Mouse (Mus musculus): ENCODE data around the gene Nr2f2.
A peak's percentile ranks its signal among the peaks of the same experiment; 100 is the strongest.

Nr2f2 gene

DNA sequence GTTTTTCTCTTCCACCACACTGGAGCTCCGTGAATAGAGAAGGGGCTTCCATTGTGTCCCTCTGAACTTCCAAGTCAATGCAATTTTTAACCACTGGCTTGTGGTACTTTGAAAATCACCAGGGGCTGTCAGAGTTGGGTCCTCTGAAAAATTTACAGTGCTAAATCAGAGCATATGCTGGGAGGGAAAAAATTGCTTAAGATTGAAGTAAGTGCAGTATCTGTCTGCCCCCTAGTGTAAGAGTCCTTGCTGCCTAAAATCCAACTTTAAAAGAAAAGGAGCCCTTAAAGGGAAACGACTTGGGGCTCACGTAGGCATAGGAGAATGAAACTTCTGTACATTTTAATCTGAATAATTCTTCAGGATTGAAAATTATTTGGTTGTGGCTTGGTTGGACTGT, 1.7 kb downstream of the Nr2f2 start:
- DNase-seq: no peak

DNA sequence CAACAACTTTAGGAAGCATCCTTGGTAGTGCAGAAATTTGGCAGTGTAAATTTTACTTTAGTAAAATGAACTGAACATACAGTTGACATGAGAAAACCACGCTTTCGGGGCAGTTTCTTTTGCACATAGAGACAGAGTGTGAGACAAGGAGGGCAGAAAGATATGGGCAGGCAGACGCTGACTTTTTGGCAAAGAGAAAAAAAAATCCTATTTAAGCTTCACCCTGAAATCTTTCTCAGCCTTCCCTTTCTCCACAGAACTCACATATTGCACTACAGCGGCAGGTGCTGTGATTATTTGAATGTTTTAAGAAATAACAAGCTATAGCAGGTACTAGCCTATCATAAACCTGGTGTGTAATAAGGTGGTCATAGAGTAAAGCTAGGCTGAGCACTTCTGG, 3.2 kb downstream of the Nr2f2 start:
- no peak for DNase-seq

DNA sequence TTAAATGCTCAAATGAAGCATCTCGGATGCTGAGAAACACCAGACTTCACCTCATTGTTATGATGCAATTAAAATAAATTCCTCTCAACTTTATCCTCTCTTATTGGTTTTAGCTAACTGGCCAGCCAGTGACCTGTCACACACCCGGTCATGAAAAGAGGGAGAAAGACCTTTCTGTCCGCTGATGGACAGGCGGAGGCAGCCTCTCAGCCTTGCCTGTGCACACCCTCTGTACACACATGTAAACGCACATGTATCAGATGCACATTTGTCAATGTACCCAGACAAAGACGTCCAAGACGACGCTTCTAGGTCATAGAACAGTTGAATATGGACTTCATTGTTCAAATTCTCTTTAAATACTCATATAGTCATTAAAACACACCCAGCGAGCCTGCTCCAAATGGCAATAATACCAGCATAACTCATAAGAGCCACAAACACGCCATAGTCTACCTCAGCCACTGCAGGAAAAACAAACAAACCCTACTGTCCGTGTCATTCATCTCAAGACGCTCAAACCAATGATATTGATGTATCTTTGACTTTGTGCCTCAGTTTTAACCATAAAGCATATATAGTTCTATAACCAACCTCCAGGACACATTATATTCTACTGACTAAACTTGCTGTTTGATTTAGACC, 3.9 kb downstream of the Nr2f2 start:
- no peak for DNase-seq

DNA sequence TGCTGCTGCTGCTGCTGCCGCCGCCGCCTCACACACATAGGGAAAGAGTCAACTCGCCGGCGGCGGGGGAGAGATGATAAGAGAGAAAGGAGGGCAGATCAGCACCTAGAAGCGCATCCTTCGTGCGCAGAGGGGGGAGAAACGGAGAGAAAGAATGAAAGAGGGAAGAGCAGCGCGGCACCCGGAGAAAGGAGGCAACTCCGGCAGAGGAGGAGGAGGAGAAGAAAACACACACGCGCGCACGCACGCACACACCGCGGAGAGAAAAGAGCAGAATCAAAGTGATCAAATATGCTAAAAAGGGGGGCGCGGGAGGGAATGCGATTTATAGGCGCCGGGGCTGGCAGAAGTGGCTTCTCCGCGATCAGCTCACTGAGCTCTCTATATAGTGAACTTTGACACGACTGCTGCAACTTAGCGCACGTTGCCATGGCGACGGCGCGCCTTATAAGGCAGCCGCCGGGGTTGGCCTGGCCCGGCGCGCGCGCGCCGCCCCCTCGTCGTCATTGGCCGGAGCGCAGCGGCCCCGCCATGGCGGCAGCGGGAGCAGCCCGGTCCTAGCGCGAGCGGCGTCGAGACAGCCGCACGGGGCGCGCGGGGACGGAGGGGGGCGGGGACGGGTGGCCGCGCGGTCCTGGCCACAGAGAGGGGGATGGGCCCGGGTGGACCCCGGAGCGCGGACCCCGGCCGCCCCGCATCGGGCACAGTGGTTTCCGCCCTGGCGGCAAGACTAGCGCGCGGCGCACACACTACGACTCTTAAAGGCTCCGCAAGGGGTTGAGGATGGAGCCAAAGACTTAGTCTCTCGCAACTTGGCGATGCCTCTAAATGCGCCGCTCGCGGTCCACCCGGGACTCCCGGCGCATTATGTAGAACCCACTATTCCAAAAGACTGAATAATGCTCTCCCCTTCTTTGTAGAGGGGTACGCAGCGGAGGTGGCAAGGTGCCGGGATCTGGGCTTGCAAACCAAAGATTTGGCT, 4.9 kb downstream of the Nr2f2 start:
- DNase-seq: peak; percentile 70

DNA sequence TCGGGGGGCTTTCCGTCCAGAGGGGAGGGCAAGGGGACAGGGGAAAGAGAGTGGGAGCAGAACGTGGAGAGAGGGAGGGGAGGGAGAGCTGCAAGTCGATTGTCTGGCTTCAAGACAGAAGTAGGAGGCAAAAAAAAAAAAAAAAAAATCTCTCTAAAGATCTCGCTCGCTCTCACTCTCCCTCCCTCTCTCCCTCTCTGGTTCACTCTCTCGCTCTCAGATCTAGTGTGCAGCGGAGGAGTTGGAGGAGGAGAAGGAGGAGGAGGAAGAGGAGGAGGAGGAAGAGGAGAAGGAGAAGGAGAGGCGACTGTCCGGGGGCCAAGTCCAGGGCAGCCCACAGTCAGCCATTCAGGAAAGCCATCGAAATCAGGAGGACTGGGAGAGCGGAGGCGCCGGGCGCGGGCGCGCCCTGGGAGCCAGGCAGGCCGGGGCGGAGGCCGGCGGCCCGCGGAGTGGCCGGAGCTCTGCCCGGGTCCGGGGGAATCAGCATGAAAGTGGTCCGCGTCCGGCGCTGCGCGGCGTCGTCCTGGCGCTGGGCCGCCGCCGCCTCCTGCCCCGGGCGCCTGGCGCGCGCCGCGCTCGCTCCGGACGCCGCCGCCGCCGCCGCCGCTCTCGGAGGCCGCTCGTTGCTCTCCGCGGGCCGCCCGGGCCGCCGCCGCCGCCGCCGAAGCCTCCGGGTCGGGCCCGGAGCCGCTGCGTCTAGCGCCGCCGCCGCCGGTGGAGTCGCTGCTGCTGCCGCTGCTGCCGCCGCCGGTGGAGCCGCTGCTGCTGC, 5.7 kb downstream of the Nr2f2 start:
- no peak for DNase-seq

DNA sequence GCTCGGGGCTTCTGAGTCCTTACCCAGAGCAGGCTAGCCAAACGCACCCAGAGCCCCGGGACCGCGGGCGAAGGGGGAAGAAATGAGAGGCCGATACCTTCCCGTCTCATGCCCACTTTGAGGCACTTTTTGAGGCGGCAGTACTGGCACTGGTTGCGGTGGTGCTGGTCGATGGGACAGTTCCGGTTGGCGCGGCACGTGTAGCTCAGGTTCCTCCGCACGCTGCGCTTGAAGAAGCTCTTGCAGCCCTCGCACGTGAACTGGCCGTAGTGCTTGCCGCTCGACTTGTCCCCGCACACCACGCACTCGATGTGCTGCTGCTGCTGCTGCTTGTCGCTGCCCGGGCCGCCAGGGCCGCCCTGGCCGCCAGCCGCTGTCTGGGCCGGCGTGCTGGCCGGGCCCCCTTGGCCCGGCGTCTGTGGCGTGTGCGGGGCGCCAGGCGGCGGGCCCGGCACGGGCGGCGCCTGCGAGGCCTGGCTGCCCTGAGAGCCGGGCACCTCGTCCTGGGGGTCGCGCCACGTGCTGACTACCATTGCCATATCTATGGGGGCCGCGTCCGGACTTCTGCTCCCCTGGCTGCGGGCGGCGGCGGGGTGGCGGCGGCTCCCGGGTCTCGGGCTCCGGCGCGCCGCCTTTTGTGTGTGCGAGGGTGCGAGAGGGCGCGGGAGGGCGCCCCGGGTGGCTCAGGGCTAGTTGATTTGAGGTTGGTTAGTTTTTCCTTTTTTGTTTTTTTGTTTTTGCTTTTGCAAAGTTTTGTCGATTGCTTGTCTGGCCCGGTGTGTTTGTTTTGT, 6.5 kb downstream of the Nr2f2 start:
- peak; percentile 14 for DNase-seq

DNA sequence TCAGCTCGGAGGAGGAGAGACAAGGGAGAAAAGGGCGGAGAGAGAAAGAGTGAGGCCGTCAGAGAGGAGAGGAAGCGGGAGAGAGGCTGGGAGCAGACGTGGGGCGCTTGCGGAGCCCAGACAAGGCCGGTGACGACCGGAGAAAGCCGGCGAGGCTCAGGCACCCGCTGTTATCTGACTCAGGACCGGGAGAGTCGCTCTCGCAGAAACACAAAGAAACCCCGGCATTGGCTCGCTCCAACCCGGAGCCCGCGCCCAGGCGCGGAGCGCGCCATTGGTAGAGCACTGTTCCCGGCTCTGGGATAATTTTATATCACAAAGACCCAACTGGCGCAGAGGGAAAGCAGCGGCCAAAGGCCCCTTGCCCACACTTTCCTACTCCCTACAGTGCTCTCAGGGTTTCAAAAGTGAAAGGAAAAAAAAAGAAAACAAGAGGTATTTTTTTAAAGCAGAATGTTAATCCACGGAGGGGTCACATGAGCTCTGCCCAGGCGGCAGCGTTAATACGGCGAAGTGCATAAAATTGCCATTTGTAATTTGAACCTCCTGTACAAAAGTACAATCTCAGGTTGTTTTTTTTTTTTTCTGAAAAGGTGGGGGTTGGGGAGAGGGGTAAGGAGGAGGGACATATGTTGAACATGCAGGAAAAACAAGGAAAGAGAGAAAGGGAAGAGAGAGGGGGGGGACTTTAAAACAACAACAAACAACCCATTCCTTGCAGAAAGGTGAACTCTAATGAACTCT, 7.5 kb downstream of the Nr2f2 start:
- peak; percentile 16 for DNase-seq

DNA sequence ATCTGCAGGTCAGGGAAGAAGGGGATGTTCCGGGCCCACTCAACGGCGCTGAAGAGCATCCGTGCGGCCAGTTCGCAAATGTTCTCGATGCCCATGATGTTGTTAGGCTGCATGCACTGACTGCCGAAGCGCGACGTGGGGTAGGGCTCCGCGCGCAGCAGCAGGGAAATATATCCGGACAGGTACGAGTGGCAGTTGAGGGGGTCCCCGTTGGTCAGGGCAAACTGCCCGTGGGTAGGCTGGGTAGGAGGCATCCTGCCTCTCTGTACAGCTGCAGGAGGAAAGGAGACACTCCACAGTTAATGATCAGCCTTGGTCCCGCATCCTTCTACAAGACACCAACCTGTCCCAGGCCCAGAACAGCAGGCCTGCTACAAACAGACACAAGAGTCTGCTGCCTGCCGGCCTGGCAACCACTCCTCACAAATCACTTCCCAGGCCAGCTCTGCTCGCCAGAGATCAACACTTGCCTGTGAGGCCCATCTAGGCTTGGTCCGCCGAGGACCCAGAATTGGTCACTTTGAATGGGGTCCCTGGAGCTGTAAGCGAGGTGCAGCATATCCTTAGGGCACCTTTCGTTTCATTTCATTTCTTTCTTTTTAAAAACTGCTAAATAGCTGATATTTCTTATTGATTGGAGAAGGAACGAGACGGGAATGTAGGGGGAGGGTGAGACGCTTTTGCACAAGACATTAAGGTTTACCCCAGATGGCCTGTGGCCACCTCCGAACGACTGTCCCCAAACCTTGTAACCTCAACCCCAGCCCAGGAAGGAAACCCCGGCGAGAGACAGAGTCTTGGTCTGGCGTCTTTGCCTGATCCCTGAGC, 8.3 kb downstream of the Nr2f2 start:
- DNase-seq: no peak

DNA sequence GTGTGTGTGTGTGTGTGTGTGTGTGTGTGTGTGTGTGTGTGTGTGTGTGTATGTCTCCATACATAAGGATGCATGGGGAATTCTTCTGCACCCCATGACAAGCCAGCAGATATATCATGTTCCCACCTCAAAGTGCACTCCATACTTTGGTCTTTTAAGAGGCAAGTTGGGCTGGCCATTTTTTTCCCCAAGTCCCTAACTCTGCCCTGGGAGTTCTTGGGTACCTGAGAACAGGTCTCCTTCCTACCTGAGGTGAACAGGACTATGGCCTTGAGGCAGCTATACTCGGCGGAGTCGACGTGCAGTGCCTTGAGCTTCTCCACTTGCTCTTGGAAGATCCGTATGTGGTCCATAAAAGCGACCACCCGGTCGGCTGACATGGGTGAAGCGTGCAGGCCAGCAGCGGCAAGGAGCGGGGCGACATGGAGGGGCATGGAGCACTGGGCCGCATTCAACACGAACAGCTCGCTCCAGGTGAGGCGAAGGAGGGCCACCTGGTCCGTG, 9.0 kb downstream of the Nr2f2 start:
- no peak for DNase-seq

DNA sequence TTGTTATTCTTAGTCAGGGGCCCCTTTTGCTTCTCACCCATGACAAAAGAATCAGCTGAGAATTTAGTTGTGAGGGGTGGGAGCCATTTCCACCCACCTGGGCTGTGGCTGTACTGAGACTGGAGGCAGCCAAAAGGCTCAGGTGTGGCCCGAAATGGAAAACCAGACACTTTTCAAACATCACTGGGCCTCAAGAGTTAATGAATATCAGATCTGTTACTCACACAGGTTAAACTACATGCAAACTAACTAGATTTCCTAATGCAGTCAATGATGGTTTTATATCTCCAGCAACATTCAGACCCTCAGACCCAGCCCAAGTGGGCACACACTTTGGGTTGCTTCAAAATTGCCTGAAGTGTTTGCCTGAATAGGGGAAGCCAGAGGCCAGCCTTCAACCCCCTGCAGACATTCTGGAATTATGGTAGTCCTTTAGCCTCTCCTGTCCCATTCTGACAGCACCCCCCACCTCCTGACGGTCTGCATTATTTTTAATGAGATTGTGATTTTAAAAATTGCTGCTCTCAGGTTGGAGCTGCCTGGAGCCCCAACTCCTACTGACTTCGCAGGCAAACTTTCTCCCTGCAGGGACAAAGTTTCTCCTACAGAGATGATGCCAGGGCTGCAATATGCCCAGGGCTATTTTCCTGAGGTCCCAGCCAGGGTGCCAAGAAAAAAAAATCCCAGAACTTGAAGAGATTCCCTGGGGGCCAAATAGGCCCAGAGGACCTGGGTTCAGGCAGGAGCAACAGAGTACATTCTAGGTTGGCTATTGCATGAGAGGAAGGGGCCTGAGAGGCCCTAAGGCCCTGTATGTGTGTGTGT, 9.6 kb downstream of the Nr2f2 start:
- no peak for DNase-seq

DNA sequence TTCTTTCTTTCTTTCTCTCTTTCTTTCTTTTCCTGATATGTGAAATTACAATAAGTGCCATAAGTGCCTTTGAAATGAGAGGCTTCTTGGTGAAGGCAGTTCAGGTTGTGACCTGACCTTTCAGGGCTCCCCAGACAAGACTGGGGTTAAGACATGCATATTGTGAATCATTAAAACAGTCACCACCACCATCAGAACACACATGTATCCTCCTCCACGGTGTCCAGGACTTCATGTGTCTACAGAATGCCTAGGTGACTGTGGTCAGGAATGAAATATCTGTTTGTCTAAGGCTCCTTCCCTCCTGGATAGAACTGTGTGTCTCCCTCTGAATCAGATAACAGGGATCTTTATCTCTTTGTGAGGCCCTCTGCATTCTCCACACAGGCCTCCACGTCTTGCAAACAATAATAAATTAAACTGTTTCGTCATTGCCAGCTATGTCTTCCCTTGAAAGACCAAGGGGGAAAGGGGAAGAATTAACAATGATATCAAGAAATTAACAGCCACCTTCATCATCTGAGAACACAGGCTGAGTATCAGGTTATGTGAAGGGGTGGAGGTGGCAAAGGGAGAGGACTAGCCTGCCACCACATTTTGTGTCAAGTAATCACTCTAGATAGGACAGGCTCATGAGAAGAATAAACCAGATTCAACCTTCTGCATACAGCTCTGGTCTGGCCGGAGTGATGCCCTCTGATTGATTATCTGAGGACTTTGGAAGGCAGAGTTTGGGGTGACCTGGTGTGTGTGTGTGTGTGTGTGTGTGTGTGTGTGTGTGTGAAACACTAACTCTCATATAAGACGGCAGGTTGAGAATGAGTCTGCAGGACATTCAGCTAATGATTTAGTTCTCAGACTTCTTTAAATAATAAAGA, 10.6 kb downstream of the Nr2f2 start:
- DNase-seq: no peak

DNA sequence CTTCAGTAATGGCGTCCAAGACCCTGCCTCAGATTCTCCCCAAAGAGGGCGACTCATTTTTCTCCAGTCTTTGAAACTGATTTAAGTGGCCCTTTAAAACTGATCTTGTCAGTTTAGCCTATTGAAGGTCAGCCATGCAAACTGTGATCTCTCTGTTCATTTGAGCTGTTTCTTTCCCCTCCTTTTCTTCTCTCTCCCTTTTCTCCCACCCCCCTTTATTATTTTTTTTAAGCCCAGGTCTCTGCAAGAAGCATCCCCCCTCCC, 11.2 kb downstream of the Nr2f2 start:
- DNase-seq: no peak

DNA sequence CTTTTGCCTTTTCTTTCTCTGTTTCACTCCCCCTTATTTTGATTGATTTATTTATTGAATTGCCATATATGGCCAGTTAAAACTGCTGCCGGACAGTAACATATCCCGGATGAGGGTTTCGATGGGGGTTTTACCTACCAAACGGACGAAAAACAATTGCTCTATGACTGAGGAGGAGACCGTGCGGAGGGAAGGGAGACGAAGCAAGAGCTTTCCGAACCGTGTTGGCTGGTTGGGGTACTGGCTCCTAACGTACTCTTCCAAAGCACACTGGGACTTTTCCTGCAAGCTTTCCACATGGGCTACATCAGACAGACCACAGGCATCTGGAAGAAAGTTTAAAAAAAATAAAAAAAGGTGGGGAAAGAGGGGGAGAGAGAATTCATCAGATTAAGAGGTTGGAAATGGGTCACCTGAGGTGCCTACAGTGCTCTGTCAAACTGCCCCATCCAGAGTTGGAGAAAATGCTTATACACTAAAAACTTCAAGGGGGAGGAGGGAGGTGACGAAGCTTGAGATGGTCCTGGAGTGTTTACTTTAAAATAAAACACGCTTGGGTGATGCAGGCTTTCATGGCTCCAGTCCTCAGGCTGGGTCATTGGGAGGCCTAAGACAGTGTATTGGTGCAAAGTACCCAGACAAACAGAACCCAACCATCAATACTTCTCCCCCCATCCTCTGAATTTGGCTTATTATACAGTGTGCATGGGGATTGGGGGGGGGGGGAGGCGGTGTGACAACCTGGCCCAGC, 11.8 kb downstream of the Nr2f2 start:
- no peak for DNase-seq

DNA sequence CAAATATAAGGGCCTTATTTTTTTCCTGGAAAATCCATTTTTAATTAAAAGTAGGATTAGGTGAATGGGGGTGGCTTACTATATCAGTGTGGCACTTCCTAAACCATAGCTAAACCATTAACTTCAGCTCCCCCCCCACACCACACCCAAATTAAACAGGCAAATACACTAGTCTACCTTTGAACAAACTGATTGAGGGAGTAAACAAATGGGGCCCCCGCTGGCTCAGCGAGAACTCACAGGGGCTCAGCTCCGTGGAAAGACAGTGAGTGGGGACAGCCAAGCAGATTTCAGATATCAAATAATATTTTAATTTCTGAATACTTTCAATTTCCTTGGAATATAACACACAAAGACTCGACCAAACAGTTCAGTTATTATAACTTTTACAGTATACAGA, 13.4 kb downstream of the Nr2f2 start:
- no peak for DNase-seq

DNA sequence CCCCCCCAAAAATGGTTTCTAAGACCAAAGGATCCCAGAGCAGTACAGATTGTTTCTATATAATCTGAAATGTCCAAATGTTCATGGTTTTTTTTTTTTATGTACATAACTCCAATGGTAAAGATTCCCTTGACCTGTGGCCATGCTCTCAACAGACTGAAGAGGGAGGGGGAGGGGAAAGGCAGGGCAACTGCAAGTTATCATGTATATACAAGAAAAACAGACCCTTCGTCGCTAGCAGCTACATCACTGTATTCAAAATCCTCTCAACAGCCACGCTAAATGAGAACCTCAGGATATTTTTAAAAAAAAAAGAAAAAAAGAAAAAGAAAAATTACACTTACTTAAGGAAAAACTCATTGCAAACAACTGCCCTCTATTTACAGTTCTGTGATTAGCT, 13.9 kb downstream of the Nr2f2 start:
- no peak for DNase-seq

DNA sequence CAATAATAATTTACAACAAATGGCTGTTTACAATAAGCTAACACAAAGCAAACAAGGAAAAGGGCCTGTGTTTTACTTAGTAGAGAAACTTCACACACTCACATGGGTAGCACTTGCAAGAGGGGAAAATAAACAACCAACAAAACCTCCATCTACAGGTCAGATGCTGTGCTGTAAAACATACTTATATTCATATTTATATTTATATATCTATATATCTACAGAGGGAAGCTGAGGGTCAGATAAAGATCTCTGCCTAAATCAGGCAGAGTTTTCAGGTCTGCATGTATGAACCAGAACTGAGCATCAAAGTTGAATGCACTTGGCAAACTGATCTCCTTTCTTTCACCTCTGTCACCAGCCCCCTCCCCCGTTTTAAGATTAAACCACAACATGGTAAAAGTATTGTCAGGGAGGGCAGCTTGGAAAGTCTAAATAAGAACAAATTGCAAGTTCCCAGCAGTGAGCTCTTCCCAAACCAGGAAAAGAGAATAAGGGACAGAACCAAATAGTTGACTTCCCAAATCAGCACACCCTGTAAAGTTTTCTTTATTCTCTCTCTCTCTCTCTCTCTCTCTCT, 14.5 kb downstream of the Nr2f2 start:
- no peak for DNase-seq

DNA sequence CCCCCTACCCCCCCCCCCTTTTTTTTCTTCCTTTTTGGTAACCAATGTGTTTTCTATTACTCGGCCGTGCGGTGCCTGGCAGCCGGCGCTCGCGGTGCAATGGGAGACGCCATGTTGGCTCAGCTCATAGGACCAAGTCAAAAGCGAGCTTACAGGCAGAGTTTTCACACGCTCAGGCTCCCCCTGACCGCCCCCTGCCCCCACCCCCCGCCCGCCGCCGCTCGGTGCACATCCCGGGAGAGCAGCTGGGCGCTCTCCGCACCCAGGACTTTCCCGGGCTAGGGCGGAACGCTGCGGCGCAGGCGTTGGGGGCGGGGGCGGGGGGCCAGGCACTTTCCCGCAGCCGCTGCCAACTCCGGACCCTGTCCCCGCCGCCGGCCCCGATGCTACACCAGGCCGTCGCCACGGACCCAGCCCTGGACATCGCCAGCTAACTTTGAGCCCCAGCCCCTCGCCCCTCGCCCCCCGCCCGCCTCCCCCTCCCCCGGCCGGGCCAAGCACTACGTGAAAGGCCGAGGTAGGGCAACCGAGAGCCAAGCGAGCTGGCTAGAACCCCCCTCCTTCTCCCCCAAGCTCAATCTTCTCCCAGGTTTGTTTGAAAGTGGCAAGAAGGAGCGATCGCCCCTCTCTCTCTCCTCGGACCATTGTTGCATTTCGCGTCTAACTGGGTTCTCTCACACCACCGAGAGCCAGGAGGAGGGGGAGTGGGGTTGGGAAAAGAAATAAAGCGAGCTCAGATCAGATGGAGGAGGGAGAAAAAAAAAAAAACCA, 15.6 kb downstream of the Nr2f2 start:
- DNase-seq: peak; percentile 24
